Mouse (Mus musculus): Measurements from ENCODE around the gene Nrbp1.

The Nrbp1 gene

DNA sequence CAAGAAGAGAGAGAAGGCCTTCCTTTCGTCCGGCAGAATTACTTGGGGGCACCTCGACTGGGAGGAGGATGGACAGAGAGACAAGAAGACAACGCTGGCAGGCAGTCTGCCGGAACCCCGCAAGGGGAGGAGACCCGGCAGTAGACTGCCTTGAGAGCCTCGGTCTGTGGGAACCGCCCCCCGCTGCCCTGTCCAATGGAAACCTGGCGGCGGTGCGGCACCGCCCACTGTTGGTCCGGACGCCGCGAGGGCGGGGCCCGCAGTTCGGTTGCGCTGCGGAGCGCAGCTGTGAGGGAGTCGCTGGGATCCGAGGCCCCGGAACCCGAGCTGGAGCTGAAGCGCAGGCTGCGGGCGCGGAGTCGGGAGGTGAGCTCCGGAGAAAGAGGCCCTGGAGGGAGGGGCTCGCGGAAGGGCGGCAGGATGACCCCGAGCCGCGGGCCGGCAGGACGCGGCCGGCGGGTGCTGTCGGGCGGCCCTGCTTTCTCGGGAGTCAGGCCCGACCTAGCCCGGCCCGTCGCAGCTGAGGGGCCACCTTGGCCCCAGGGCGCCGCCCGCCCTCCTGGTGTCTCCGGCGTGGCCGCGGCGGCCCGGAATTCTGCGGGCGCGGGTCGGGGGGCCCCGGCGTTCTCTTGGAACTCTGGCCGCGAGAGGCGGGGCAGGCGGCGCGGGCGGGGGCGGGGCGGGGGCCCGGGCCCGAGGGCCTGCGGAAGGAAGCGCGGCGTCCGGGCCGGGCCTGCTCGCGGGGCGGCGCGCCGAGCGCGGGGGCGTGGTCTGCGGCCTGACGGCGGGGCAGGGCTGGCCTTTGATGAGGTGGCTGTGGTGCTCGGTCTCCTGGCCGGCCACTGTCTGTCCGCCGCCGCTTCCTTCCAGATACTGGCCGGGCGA, at the start of gene Nrbp1, which contains the start of gene Gm9970:
Gene Nrbp1, plus strand, starts transcription at position 228 of the 885 bp plus-strand sequence.
Gene Gm9970, minus strand, starts transcription at position 596 of the 885 bp plus-strand sequence.
- DNase-seq (ENCODE audit: low spot score) = peak; percentile 95

DNA sequence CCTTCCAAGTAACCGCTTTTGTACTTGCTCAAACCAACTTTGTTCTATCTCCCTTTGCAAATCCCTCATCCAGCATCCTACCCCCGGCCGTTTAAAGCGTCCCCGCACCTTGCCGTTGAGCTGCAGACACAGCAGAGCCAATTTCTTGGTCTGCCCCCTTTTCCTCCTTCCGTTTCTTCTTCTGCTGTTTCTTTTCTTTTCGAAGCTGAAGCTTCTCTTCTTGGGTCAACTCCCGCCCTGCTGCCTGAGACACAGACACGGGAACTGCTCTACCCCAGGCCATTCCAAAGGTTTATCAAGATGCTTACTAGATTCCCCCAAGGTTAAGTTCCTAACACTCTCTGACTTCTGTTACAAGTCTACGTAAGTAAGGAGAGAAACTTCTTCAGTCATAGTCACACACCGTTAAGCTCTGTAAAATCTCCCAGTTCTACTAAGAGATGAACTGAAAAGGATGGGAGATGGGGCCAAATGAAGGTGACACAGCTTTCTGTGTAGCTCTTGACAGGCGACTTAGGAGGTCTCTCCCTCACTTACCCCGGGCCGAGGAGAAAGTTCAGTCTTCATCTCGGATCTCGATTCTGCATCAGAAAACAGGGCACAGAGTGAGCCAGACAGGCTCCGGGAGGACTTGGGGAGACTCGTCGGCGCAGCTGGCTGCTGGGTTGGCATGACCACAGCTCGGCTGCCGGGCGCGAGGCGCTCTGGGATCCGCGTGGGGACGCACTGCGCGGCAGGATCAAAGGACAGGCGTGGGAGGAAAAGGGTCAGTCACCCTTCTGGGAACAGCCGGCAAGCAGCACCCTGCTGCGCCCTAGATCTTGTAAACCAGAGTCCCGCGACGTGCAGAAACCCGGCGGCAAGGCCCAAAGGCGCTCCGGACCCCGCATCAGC, 48.4 kb upstream of the Nrbp1 start:
- no peak for DNase-seq (ENCODE audit: low spot score)

DNA sequence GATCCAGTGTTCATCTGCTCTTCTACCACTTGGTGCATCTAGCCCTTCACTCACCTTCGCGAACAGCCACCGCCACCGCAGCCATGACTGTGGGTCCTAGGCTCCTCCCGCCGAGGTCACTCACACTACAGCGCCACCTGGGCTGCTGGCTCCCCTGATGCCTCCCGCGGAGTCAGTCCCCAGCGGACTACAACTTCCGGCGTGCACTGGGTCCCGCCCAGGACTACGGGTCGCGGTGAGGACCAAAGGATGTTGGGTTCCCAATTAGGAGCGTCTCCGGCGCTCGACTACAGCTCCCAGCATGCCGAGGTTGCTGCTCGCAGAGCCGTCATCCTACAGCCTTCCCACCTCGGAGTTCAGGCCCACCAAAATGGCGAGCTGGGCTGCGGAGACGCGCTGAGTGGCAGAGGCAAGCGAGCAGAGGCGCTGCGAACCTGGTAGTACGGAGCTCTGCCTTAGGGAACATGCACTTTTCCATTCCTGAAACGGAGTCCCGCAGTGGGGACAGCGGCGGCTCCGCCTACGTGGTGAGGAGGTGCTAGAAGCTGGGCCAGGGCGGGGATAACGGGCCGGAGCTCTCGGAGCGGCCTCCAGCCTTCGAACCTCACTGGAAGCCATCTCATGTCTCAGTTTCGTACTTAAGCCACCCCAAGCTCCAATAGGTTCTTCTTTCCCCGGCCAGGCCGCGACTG, 47.6 kb upstream of the Nrbp1 start, which contains the start of the genes Snx17 and Eif2b4:
Gene Snx17, plus strand, starts transcription at position 289 of the 692 bp plus-strand sequence.
Gene Eif2b4, minus strand, starts transcription at position 492 of the 692 bp plus-strand sequence.
- DNase-seq (ENCODE audit: low spot score) = peak; percentile 98

DNA sequence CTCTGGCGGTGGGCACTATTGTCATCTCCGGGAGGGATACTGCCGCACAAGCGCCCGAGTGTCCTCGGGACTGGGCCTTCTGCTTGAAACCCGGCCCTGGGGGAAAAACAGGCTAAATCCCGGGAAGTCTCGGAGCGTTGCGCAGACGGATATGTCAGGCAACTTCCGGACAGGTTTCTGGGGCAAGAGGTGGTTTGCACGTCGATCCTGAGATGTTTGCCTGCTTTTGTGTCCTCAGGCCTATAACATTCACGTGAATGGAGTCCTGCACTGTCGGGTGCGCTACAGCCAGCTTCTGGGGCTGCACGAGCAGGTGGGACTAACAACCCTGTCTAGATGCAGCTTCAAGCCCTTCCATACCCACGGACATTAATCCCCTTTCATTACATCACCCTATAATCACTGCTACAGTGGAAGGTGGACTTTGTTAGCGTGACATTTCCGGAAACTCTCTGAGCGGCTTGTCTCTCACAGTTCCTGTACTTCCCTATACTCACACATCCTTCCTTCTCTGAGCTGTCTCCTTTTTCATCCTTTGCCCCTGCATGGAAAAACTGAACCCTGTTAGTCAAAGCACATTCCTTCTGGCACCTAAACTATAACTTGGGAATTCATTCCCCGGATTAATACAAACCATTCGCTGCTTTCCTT, 46.9 kb upstream of the Nrbp1 start:
- no peak for DNase-seq (ENCODE audit: low spot score)

DNA sequence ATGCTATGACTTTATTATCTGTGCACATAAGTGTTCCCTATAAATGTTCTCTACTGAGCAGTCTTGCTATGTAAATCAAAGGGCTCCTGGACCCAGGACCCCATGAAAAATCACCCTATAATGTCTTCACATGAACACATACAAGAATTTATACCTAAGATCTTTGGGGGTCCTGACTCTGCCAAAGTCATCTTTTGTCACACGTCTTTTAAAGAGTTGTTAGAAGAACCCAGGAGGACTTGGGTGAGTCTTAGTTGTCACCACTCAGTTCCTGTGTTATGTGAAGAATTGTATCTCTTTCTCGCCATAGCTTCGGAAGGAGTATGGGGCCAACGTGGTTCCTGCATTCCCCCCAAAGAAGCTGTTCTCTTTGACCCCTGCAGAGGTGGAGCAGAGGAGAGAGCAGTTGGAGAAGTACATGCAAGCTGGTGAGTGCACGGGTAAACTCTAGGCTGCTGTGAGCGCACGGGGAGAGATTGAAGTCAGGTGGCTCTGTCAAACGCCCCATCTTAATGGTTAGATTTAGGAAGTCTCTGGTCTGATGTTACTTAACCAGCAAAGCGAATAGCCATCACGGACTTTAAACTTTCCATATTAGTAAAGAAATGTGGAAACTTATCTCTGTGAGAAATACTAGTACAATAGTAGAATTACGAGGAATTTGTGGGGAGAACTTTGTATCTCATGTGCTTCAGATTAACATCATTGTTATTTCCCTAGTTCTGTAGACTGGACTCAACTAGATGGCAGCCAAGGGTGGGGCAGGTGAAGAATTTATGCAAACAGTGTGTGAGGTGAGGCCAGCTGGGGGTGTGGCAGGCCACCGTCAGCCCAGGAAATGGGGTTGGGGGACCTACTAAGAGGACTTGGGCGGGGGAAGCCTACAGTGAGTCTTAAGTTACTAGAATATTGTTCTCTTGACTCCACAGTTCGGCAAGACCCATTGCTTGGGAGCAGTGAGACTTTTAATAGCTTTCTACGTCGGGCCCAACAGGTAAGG, 45.9 kb upstream of the Nrbp1 start:
- no peak for DNase-seq (ENCODE audit: low spot score)

DNA sequence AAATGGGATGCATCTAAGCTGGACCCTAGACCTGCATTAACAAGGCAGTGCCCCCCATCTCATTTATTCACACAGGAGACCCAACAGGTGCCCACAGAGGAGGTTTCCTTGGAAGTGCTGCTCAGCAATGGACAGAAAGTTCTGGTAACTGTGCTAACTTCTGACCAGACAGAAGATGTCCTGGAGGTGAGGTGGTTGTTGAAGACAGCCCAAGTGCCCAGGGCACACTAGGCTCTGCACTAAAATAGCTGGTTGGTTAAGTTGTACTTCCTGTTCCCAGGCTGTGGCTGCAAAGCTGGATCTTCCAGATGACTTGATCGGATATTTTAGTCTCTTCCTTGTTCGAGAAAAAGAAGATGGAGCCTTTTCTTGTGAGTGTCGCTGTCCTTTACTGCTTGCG, 45.0 kb upstream of the Nrbp1 start:
- no peak for DNase-seq (ENCODE audit: low spot score)

DNA sequence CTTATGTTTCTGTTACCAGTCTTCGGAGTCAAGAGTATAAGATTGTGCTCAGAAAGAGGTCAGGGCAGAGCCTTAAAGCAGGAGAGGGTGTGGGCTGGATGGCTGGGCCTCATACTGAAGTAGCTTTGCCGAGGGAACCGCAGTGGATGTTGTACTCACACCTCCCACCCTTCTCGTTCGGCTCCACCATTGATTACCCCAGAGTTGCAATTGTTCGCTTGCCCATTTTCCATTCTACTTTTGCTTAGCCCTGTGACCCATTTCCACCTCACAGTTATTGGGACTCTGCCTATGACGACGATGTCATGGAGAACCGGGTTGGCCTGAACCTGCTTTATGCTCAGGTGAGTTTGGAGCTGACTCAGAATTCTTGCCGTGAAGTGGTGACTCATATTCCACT, 44.5 kb upstream of the Nrbp1 start:
- DNase-seq (ENCODE audit: low spot score) = no peak

DNA sequence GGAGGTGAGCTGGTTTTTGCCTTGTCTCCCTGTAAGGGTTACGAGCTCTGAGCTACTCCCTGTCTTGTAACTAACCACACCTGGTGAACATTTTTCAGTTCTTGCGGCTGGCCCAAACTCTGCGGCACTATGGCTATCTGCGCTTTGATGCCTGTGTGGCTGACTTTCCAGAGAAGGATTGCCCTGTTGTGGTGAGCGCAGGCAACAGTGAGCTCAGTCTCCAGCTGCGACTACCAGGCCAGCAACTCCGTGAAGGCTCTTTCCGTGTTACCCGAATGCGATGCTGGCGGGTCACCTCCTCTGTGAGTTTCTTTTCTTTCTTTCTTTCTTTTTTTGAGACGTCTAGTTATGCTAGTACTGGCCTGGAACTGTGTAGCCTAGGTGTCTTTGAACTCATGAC, 43.6 kb upstream of the Nrbp1 start:
- DNase-seq (ENCODE audit: low spot score) = no peak

DNA sequence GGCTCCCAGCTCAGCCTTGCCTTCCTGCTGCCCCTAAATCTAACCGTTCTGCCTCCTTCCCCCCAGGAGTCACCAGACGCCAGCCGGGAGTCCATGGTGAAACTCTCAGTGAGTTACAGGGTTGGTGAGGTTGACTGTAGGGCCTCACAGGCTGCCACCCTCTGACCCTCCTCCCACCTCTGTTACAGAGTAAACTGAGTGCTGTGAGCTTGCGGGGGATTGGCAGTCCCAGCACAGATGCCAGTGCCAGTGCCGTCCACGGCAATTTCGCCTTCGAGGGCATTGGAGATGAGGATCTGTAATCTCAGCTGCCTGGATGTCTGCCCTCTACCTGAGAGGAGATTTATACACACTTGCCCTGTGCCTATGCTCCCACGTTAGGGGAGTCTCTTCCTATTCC, 42.5 kb upstream of the Nrbp1 start:
- DNase-seq (ENCODE audit: low spot score) = no peak

DNA sequence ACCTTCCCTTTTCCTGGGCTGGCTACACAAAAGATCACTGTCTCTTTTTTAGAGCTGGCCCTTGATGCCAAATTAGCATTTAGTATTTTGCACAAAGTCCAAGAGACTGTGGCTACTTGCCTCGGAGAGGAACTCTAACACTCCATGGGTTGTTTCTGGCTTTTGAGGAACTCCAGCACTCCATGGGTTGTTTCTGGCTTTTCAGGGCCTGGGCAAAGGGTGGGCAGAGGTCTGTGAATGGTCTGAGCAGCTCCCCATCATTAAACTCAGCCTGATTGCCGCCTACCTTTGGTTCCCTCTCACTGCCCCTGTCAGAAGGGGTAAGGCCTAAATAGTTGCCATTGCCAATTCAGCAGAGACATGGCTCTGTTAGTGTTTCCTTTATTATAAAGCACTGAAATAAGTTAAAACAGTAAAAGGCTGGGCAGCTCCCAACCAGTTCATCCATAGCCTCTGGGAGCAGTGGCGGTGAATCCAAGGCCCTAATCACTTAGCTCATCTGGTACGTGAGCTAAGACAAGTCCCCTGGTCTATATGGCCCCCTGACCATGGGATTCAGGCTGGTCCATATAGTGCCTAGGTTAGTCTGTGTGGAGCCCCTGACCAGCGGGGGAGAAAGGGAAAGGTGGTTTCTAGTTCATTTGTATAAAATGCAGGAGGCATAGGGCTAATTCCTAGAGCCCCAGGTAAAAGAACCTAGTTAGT, 41.9 kb upstream of the Nrbp1 start:
- DNase-seq (ENCODE audit: low spot score) = no peak

DNA sequence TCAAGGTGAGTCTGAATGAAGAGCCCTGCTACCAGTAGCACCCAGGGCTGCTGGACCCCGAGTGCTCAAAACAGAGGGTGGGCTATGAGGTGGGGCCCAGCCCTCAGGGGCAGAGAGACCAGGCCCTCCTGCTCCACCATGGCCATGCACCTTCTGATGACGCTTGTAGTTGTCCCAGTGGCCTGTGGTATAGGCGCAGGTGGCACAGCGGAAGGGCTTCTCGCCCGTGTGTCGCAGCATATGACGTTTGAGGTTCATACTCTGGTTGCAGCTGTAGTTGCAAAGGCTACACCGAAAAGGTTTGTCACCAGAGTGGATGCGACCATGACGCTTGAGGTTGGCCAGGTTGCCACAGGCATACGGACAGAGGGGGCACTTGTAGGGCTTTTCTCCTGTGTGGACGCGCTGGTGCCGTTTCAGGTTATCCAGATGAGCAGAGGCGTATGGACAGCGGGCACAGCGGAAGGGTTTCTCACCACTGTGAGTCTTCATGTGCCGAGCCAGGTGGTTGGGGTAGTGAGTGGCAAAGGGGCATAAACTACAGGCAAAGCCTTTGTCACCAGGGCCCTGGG, 41.3 kb upstream of the Nrbp1 start:
- no peak for DNase-seq (ENCODE audit: low spot score)

DNA sequence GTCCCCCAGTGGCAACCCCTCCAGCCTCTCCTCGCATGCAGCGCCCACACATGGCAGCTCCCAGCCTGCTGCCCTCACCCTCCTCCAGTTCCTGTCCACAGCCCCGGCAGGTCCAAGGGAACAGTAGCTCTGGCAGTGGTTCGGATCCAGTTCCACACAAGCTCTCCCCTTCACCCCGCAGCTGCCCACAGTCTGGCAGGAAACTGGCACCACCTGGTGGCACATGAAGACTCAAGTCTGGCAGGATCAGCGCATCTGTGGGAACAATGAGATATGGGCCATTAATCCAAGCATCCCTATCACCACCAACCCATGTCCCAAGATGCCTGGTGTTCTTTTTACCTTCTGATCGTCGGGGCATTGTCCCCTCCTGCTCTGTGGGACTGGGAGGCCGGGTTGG, 40.8 kb upstream of the Nrbp1 start:
- no peak for DNase-seq (ENCODE audit: low spot score)

DNA sequence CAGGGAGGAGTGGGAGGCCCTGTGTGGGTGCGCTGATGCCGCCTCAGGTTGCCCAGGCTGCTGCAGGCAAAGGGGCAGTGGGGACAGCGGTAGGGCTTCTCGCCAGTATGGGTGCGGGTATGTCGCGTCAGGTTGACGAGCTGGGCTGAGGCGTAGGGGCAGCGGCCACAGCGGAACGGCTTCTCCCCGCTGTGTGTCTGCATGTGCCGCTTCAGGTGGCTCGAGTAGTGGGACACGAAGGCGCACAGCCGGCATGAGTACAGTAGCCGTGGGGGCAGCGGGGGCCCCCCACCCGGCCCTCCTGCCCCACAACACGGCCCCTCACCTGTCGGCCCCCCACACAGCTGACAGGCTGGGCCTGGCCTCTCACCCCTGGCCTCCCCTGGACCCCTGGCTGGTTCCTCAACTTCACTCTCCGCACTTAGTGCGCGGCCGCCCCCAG, 40.3 kb upstream of the Nrbp1 start:
- no peak for DNase-seq (ENCODE audit: low spot score)

DNA sequence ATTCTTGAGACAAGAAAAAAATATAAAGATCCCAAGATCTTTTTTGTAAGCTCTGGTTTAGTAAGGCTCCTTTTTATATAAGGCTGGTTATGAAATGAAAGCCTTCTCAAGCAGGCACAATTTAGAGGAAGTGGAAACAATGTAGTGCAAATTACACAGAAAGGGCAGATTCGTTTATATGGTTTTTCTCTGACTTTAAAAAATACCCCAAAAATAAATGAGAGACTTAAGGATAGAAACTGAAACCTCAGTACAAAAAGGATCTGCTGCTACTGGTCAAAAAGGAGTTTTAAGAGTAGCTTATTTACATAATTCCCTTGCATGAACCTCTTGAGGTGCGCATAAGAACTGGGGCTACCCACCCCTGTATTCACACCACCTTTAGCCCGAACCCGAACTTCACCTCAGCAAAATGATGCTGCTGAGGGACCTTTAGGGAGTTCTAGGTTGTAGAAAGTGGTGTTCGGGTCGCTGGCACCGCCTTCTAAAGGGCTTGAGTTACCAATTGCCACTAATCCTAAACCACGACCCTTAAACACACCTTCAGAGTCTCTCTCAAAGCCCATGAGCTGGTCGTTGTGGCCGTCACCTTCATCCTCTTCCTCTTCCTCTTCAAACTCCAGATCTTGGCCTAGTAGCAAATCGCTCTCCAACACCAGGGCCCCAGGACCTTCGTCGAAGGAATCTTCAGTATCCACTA, 39.5 kb upstream of the Nrbp1 start:
- DNase-seq (ENCODE audit: low spot score) = no peak

DNA sequence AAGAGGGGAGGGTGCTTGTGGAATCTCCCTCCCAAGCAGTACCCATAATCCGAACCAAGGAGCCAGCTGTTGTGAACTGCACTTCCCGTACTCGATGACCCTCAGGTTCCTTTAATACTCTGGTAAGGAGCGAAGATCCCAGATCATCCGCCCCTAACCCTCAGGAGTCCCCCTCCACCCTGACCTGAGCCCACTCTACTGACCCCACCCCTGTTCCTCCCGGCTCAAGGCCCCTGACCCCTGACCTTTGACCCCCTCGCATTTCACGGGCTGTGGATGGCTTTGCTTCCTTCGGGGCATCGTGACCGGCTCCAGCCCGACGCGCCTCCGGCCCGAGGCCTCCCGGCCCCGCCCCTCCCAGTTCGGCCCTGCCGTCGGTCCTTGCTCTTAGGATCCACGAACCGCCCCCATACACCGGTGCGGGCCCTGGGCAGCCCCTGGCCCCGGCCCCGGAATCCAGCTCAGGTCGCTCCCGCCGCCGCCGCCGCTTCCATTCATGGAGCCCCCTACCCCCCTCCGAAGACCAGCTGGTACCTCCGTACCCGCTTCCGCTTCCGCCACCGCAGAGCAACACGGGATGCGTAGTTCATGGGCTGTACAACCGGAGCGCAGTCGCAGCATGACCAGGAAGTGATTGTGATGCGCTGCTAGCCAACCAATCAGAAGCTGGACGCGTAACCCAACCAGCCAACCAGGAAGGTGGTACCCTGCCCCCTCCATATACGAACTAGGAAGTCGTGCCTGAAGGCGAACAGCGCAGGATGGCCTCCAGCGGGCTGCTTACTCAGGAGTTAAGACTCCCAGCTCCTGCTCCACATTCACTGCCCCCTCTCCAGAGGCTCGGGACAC, 38.7 kb upstream of the Nrbp1 start, which contains the start of gene Zfp513:
Gene Zfp513, minus strand, starts transcription at position 562 of the 849 bp plus-strand sequence.
- peak; percentile 84 for DNase-seq (ENCODE audit: low spot score)

DNA sequence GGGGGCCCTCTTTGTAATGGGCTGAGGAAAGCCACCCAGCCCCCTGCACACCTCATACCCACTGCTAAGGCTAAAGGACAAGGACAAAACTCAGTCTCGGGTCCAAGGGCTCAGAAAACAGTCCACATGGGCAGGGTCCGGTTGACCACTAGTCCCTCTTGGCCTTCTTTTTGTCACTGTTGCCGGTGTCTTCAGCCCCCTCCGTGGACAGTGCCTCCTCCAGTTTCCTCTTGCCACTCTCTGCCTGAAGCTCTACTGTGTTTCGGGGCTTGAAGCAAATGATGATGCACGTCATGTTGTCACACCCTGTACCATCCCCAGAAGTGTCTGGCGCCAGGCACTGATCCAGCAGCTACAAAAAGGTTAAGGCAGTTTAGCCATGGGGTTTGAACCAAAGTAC, 37.7 kb upstream of the Nrbp1 start:
- DNase-seq (ENCODE audit: low spot score) = no peak

DNA sequence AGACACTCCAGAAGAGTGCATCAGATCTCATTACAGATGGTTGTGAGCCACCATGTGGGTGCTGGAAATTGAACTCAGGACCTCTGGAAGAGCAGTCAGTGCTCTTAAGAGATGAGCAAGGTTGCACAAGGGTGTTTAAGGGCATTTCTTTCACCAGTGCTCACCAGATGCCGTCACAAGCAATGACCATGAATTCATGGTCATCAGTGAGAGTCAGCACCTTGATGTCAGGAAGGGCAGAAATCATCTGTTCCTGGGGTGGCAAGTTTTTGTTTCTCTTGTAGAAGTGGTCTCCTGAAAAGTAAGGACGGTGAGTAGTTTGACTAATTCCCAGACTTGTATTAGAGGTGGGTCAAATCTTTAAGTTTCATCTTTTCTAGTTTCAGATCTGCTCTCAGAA, 36.8 kb upstream of the Nrbp1 start:
- DNase-seq (ENCODE audit: low spot score) = no peak

DNA sequence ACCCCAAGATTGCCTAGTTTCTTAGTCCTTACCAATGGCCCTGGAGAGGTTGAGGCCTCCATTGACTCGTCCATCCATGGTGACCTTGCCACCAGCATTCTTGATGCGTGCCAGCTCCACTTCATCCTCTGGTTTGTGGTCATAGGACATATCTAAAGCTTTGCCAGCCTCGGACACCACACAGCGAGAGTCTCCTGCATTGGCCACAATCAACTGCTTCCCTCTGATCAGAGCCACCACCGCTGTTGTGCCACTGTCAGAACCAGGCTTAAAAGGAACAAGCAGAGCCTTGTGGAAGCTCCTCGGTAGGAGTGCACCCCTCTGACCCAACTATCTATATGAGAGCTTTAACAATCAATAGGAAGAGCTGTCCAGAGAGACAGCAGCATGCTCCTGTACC, 36.2 kb upstream of the Nrbp1 start:
- no peak for DNase-seq (ENCODE audit: low spot score)

Measured in urinary bladder, postnatal 25 days (tissue).